Mouse (Mus musculus): ENCODE measurements around the gene 9930022D16Rik. TPM values are rescaled to one million over a fixed set of nuclear protein-coding genes. Genes with fewer than 3 reads are reported as not detected.

Gene 9930022D16Rik
- polyA plus RNA-seq, 1 experiment from 2014 or later: not detected

Small RNAs within 50 kb of the gene (microRNA-seq; reads per million reads assigned to microRNA genes)
- gene Gm25540: not detected

Other genes starting within 250 kb of the 9930022D16Rik start
- gene Rgs9, start 115.8 kb upstream of the 9930022D16Rik start, polyA plus RNA-seq (2016; fragmentation: Nextera tagmentation; extraction: Ambion mirVana): 2.1 and 4.2 TPM in 2 replicates
- gene Gna13, start 51.1 kb upstream of the 9930022D16Rik start, polyA plus RNA-seq (2016; fragmentation: Nextera tagmentation; extraction: Ambion mirVana): 20.1 and 20.6 TPM in 2 replicates
- gene Amz2, start 12.0 kb downstream of the 9930022D16Rik start, polyA plus RNA-seq (2016; fragmentation: Nextera tagmentation; extraction: Ambion mirVana): 43.1 and 46.2 TPM in 2 replicates
- gene Arsg, start 59.5 kb downstream of the 9930022D16Rik start, polyA plus RNA-seq (2016; fragmentation: Nextera tagmentation; extraction: Ambion mirVana): 1.5 and 1.7 TPM in 2 replicates
- gene Slc16a6, start 59.7 kb downstream of the 9930022D16Rik start, polyA plus RNA-seq (2016; fragmentation: Nextera tagmentation; extraction: Ambion mirVana): 4.7 and 5.1 TPM in 2 replicates
- gene Wipi1, start 198.1 kb downstream of the 9930022D16Rik start, polyA plus RNA-seq (2016; fragmentation: Nextera tagmentation; extraction: Ambion mirVana): 33.3 and 42.3 TPM in 2 replicates
- gene Prkar1a, start 235.5 kb downstream of the 9930022D16Rik start, polyA plus RNA-seq (2016; fragmentation: Nextera tagmentation; extraction: Ambion mirVana): 290 and 338 TPM in 2 replicates